Mouse (Mus musculus): ENCODE data around the gene Olfr745.

Olfr745 gene

GRCm38 (mm10) chr14:50639088-50639487 is at the start of gene Olfr745:
TSS of gene Olfr745 (plus strand) at chr14:50639388.
- DNase-seq (ENCODE audit: low spot score in 2 of 2) = no peak

DNA sequence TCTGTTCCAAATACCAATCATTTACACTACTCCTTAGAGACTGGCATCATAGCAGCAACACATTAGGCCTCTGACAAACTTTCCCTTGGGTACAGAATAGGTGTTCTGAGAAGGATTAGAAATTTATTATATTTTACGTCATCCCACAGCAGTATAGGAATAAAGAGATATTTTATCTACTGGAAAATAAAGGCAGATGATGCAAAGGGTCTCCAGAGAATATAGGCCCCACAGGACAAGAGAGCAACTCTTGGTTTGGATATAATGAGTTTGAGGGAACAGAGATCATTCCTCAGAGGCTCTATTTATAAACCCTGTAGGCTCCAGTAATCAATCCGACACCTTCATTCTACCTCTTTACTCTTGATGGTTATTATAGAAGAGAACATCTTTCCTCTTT is 24.6 kb upstream of the Olfr745 start, which contains the start of gene Olfr744:
Gene Olfr744 (plus strand): TSS at position 301 of the 400 bp plus-strand sequence.
- no peak for DNase-seq (ENCODE audit: low spot score in 2 of 2)

DNA sequence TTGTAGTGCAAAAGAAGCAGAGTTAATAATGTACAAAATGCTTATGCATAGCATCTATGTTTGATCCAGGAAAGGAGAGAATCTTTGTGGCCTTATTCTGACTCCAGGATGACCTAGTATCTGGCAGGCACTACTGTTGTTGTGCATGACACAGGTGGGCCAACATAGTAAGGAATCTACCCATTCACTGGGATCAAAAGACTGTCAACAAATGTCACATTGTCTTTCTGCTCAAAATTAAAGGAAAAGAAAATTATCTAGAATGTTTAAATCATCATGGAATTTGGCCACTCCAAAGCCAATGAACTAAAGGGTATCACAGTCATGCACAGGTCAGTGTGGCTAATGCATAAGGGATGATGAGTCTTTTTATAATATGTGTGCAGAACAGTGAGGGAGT is 7.6 kb downstream of the Olfr745 start, which contains the start of gene Olfr746:
Gene Olfr746 (plus strand): TSS at position 301 of the 400 bp plus-strand sequence.
- DNase-seq (ENCODE audit: low spot score in 2 of 2) = no peak

- DNase-seq (ENCODE audit: low spot score in 2 of 2) = no peak
Observed at GRCm38 (mm10) chr14:50693106-50693505, 53.9 kb downstream of the Olfr745 start, which contains the start of gene Olfr747. TSS of gene Olfr747 (minus strand) at chr14:50693206.

Data from thymus, postnatal 10 days (tissue).